Mouse (Mus musculus) myocyte (in vitro differentiated cells): Measurements from ENCODE around the gene Psmb7.

Experiments
- E2F4 ChIP-seq: IDR thresholded peaks from one replicate; pipeline ENCODE4 v1.6.1; 2011; ENCODE audit warnings: mild to moderate bottlenecking, control low read depth, moderate library complexity; ENCODE audit not compliant: insufficient read depth
- MYOD1 ChIP-seq, 3 experiments: IDR thresholded peaks; one replicate each; pipeline ENCODE4 v1.6.1; 2011; ENCODE audit warnings: control low read depth in 2 of 3, low read depth in 2 of 3, mild to moderate bottlenecking in 2 of 3, moderate library complexity in 1 of 3; ENCODE audit not compliant: insufficient read length in 2 of 3, control insufficient read depth in 1 of 3
- POLR2A ChIP-seq: IDR thresholded peaks from one replicate; pipeline ENCODE4 v1.6.1; 2011; ENCODE audit warnings: low read depth, mild to moderate bottlenecking, control low read depth, moderate library complexity; ENCODE audit not compliant: insufficient read length
- POLR2AphosphoS2 ChIP-seq: IDR thresholded peaks from one replicate; pipeline ENCODE4 v1.6.1; 2011; ENCODE audit warnings: low read depth, control low read depth; ENCODE audit not compliant: insufficient read length
- SRF ChIP-seq: IDR thresholded peaks from one replicate; pipeline ENCODE4 v1.6.1; 2011; ENCODE audit warnings: low read depth; ENCODE audit not compliant: control insufficient read depth, insufficient read length
- TCF12 ChIP-seq: IDR thresholded peaks from one replicate; pipeline ENCODE4 v1.6.1; 2011; ENCODE audit warnings: mild to moderate bottlenecking, control low read depth; ENCODE audit not compliant: poor library complexity, insufficient read depth, severe bottlenecking
- USF1 ChIP-seq: IDR thresholded peaks from one replicate; pipeline ENCODE4 v1.6.1; 2011; ENCODE audit warnings: low read depth, mild to moderate bottlenecking, control low read depth, moderate library complexity

DNA sequence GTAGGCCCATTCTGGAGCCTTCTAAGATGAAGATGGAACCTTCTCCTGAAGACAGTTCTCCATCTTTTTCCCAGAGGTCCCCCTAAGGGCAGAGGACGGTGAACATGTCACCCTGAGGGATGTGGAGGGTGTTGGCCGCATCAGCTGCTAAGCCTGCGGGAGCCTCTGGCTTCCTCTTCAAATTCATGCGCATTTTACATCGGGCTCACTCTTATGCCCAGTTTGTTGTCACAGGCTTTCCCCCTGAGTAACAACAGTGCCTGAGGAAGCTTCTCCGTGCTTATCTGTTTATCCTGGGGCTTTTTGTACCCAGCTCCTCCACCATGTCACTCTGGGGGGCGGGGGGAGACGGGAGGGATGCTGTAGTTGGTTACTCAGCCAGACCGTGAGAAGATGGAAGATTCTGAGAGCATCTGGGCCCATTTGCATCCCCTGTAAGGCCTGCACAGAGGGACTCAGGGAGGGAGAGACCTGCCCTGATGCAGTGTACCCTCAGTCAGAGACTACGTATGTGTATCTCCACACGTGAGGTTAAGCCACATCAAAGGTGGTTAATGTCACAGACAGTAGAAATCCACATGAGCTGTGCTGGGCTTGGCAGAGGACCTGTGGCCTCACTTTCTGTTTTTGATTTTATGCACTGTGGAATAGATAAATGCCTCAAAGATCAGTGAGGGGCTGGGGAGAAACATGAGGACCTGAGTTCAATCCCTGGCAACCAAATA is 95.9 kb downstream of the Psmb7 start:
- TF ChIP-seq POLR2A (no peak), USF1 (no peak), SRF (no peak), TCF12 (no peak), E2F4 (no peak), POLR2AphosphoS2 (no peak), MYOD1 (IDR thresholded peaks at IDR 0.05; ENCODE audit: control insufficient read depth in 1 of 3, insufficient read length in 2 of 3, low read depth in 2 of 3) (no peak)
